Mouse (Mus musculus): ENCODE results near the gene Amotl1. TPM values are rescaled to one million over a fixed set of nuclear protein-coding genes. Genes with fewer than 3 reads are reported as not detected.

Gene Amotl1
- polyA plus RNA-seq, 1 experiment from 2014 or later = 16.8 TPM

DNA sequence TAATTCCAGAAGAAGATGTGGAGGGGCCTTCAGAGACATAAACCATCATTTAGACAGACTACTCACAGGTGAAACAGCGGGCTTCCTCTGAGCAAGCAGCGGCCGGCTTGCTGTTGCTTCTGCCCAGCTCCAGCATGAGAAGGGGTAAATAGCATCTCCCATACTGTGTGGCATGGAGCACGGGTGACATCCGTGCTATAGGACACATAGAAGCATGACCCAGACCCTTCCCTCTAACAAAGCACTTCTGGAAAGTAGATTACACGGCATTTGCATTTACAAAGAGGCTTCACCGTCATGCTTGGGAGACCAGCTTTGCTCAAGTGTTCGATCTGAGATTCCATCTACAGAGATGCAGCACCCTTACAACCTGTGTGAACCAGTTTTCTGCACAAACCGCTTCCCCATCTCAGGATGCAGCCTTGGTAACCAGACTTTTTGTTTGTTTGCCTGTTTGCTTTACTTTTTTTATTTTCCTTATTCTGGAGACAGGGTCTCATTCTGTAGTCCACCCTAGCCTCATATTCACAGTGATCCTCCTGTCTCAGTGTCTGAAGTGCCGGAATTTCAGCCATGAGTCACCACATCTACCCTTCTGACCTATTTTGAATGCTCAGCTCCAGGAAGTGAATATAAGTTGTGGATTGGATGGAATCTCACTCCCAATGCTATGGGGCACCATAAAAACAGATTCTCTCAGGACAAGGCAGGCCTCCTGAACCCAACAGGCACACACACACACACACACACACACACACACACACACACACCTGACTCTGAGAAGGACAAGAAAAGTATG, 12.3 kb downstream of the Amotl1 start:
- H3K9me3 ChIP-seq = no peaks in the 10 kb centered on the region
- peaks cover 31% of the 10 kb centered on the region for H3K4me1 ChIP-seq
- DNase-seq (ENCODE audit: low spot score) = no peak
- H3K27ac ChIP-seq = no peak overlapping the region
- peaks cover 12% of the 10 kb centered on the region; the same call in 1 of the 2 replicates for H3K27me3 ChIP-seq (ENCODE audit: insufficient read depth, poor library complexity, severe bottlenecking)
- no peak overlapping the region for H3K4me3 ChIP-seq
- 69% methylated on average over 10 of the region's 10 CpGs for WGBS
- H3K36me3 ChIP-seq = no peaks in the 10 kb centered on the region

DNA sequence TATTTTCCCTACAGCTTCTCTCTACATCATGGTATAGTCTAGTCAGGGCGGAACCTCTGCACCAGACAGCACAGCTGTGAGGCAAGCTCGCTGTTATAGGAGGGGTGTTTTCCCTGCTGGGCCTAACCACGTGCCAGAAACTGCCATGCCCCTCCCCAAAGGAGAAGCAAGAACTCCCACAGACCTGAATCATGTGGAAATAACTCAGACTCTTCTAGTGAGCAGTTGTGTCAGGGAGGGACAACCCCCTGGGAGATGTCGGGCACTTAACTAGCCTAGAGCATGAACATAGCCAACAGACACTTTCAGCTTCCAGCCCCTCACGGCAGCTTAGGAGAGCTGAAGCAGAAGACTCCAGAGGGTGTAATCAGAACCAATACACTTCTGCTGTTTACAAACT, 13.1 kb downstream of the Amotl1 start:
- Histone ChIP-seq H3K27me3 (ENCODE audit: insufficient read depth, poor library complexity, severe bottlenecking) (peaks cover 12% of the 10 kb centered on the region; the same call in 1 of the 2 replicates), H3K4me3 (no peak overlapping the region), H3K36me3 (no peaks in the 10 kb centered on the region), H3K9me3 (no peaks in the 10 kb centered on the region), H3K27ac (no peak overlapping the region), H3K4me1 (peaks cover 31% of the 10 kb centered on the region)
- whole genome bisulfite sequencing = 39% methylated on average over 5 of the region's 5 CpGs
- DNase-seq (ENCODE audit: low spot score) = no peak

DNA sequence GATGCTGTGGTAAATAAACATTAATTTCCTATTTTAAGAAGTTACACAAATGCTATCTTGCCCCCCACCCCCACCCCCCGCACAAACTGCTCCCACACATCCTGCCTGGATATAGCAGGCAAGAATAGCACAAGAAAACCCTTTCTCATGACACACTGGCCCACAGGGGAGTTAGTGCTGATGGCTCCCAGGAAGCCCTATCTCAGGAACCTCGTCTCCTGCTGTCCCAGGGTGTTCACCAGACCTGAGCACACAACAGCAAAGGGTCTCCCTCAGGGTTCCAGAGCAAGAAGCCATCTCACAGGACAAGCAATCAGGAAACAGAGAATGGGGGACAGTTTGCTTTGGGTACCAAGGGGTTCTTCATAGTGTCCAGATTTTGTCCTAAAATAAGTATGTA, 17.3 kb downstream of the Amotl1 start:
- Histone ChIP-seq H3K4me3 (no peak overlapping the region), H3K4me1 (peaks cover 20% of the 10 kb centered on the region; the same call in 1 of the 2 replicates), H3K9me3 (no peaks in the 10 kb centered on the region), H3K27me3 (ENCODE audit: insufficient read depth, poor library complexity, severe bottlenecking) (0 out of 2 replicates have a peak, but pooled peaks cover 3% of the 10 kb centered on the region), H3K27ac (no peak overlapping the region), H3K36me3 (no peaks in the 10 kb centered on the region)
- DNase-seq (ENCODE audit: low spot score) = no peak
- 58% methylated on average over 2 of the region's 2 CpGs for WGBS

DNA sequence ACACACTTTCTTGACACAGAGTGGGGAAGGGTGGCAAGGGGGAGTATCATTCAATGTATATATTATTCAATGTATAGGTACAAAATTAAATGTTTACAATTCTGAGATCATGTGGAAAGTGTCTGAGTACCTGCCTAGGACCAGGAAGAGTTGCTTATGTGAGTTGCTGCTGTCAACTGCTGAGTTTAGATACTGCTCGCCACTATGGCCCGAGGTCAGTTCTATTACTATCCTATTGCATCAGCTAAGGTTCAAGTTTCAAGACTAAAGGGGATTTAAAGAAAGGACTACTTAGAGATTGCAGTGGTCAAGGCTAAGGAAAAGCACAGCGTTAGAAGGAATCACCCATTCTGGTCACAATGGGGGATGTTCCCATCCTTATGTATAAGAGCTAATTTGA, 18.9 kb downstream of the Amotl1 start:
- Histone ChIP-seq H3K27ac (no peak overlapping the region), H3K27me3 (ENCODE audit: insufficient read depth, poor library complexity, severe bottlenecking) (no peaks in the 10 kb centered on the region), H3K4me3 (no peak overlapping the region), H3K36me3 (no peaks in the 10 kb centered on the region), H3K9me3 (no peaks in the 10 kb centered on the region), H3K4me1 (peaks cover 8% of the 10 kb centered on the region; the same call in 1 of the 2 replicates)
- DNase-seq (ENCODE audit: low spot score) = no peak
- 72% methylated on average over 3 of the region's 3 CpGs for WGBS

DNA sequence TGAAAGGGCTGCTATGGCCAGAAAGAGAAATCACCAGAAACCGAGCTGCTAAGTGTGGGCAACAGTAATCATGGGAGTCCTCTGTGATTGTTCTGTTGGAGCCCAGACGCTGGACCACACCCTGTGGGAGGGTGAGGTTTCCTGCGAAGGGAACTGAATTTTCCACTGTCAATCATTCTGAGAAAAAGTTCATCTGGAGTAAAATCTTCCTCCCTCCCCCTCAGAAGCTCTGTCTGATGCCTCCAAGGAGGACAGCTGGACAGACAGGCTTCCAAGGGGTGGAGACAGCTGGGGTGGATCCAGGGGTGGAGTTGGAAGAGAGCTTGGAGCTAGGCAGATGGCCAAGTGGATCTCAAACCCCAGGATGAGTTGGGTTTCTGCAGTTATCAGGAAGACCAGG, 19.8 kb downstream of the Amotl1 start:
- Histone ChIP-seq H3K27me3 (ENCODE audit: insufficient read depth, poor library complexity, severe bottlenecking) (no peaks in the 10 kb centered on the region), H3K36me3 (no peaks in the 10 kb centered on the region), H3K9me3 (no peaks in the 10 kb centered on the region), H3K4me1 (peaks cover 8% of the 10 kb centered on the region; the same call in 1 of the 2 replicates), H3K4me3 (no peak overlapping the region), H3K27ac (no peak overlapping the region)
- WGBS = 30% methylated on average over 3 of the region's 3 CpGs
- DNase-seq (ENCODE audit: low spot score) = no peak

GRCm38 (mm10) chr9:14623928-14624327, 20.9 kb downstream of the Amotl1 start:
- H3K9me3 ChIP-seq = no peaks in the 10 kb centered on the region
- H3K27me3 ChIP-seq (ENCODE audit: insufficient read depth, poor library complexity, severe bottlenecking) = no peaks in the 10 kb centered on the region
- WGBS = 58% methylated on average over 4 of the region's 4 CpGs
- H3K27ac ChIP-seq = no peak overlapping the region
- H3K4me3 ChIP-seq = no peak overlapping the region
- H3K36me3 ChIP-seq = no peaks in the 10 kb centered on the region
- no peak for DNase-seq (ENCODE audit: low spot score)
- peaks cover 8% of the 10 kb centered on the region; the same call in 1 of the 2 replicates for H3K4me1 ChIP-seq

DNA sequence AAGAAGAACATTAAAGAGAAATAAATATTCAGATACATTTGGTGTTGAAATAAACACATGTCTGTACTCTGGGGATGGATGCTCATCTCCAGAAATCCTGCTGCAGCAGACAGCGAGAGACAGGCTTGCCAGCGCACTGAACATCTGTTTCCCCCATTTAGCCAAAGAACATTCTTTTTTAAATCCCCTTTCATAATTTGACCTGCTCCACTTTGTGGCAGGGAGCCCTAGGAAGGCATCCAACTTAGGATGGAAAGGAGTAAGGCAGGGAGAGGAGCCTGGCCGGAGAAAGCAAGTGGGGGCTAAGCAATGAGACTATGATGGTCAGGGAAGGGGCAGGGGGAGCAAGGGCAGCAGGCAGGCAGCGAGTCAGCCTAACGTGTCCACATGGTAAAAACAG, 21.6 kb downstream of the Amotl1 start:
- H3K4me1 ChIP-seq = peaks cover 8% of the 10 kb centered on the region; the same call in 1 of the 2 replicates
- no peak overlapping the region for H3K27ac ChIP-seq
- no peaks in the 10 kb centered on the region for H3K36me3 ChIP-seq
- no peak overlapping the region for H3K4me3 ChIP-seq
- no peaks in the 10 kb centered on the region for H3K27me3 ChIP-seq (ENCODE audit: insufficient read depth, poor library complexity, severe bottlenecking)
- no peaks in the 10 kb centered on the region for H3K9me3 ChIP-seq
- no peak for DNase-seq (ENCODE audit: low spot score)
- WGBS = 66% methylated on average over 5 of the region's 5 CpGs

DNA sequence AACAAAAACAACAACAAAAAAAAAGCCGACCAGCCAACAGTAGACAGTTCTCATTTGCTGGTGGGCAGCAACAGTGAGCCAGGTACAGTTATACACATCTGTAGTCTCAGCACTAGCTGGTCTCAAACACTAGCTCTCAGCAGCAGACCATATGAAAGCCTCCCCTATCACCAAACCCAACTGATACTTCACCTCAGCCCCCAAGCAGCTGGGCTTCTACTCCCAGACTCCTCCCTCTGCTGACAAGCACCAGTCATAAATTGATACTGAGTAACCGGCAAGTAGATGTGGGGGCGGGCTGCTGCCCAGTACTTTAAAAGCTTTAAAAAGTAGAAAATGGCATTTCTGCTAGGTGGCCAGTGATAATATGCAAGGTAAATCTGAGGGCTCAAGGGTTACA, 22.0 kb downstream of the Amotl1 start:
- H3K4me1 ChIP-seq = peaks cover 8% of the 10 kb centered on the region; the same call in 1 of the 2 replicates
- H3K36me3 ChIP-seq = no peaks in the 10 kb centered on the region
- H3K4me3 ChIP-seq = no peak overlapping the region
- WGBS = 50% methylated on average over 3 of the region's 3 CpGs
- no peaks in the 10 kb centered on the region for H3K27me3 ChIP-seq (ENCODE audit: insufficient read depth, poor library complexity, severe bottlenecking)
- no peak for DNase-seq (ENCODE audit: low spot score)
- no peaks in the 10 kb centered on the region for H3K9me3 ChIP-seq
- H3K27ac ChIP-seq = no peak overlapping the region

GRCm38 (mm10) chr9:14620107-14620506, 24.7 kb downstream of the Amotl1 start:
- WGBS = 71% methylated on average over 5 of the region's 5 CpGs
- H3K36me3 ChIP-seq = no peaks in the 10 kb centered on the region
- H3K27ac ChIP-seq = no peak overlapping the region
- H3K4me3 ChIP-seq = no peak overlapping the region
- no peaks in the 10 kb centered on the region for H3K27me3 ChIP-seq (ENCODE audit: insufficient read depth, poor library complexity, severe bottlenecking)
- H3K9me3 ChIP-seq = no peaks in the 10 kb centered on the region
- DNase-seq (ENCODE audit: low spot score) = no peak
- H3K4me1 ChIP-seq = peaks cover 18% of the 10 kb centered on the region

DNA sequence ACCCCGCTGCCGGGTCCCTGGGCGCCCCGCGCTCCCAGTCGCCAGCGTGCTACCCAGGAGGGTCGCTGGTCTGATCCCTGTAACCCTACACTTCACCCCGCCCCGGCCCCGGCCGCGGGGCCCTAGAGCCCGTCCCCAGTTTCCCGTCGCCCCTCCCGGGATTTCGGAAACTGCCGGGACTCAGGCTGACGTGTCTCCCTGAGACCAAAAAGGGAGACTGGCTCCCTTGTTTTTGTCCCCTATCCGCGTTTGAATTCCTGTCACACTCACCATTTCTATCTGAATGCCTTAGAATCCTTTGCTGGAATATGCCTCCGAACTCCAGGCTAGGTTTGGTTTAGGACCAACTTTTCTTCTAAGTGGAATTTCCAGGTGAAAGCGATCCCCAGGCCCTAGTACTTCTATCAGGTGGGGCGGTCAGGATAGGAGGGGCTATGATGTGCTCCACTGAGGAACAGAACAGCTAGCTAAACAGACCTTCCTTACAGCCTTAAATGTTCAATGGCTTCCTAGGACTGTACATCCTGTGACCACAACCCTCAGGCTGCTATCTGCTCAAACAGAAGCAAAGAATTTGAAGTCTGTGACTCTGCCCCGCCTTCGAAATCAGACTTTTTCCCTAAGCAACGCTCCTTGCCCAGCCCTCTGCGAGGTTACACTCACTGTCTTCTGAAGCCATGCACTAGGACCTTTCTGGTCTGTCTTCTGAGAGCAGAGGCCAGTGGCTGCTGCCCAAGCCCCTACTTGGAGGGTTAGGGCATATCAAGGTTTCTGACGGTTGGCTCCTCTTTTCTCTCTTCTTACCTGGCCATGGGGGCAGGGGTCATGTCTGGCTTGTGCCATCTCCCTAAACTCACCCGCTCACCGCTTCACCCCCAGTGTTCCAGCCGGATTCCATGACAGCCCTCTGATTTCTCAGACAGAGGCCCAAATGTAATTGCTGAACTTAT, 29.6 kb downstream of the Amotl1 start:
- peak; percentile 89 for DNase-seq (ENCODE audit: low spot score)
- H3K27ac ChIP-seq = peak overlapping the region; percentile 95
- no peaks in the 10 kb centered on the region for H3K9me3 ChIP-seq
- H3K4me1 ChIP-seq = peaks cover 39% of the 10 kb centered on the region
- 9% methylated on average over 33 of the region's 33 CpGs for WGBS
- no peaks in the 10 kb centered on the region for H3K27me3 ChIP-seq (ENCODE audit: insufficient read depth, poor library complexity, severe bottlenecking)
- H3K4me3 ChIP-seq = peak overlapping the region; percentile 77
- H3K36me3 ChIP-seq = no peaks in the 10 kb centered on the region

GRCm38 (mm10) chr9:14614205-14614930, 30.5 kb downstream of the Amotl1 start:
- Histone ChIP-seq H3K36me3 (no peaks in the 10 kb centered on the region), H3K4me3 (peak overlapping the region; percentile 77), H3K27ac (peak overlapping the region; percentile 95), H3K4me1 (peaks cover 47% of the 10 kb centered on the region), H3K9me3 (no peaks in the 10 kb centered on the region), H3K27me3 (ENCODE audit: insufficient read depth, poor library complexity, severe bottlenecking) (no peaks in the 10 kb centered on the region)
- peak; percentile 81 for DNase-seq (ENCODE audit: low spot score)
- WGBS = under 1% methylated on average over 48 of the region's 50 CpGs

GRCm38 (mm10) chr9:14613308-14614204, 31.3 kb downstream of the Amotl1 start:
- H3K4me1 ChIP-seq = peaks cover 56% of the 10 kb centered on the region
- DNase-seq (ENCODE audit: low spot score) = no peak
- no peaks in the 10 kb centered on the region for H3K27me3 ChIP-seq (ENCODE audit: insufficient read depth, poor library complexity, severe bottlenecking)
- peak overlapping the region; percentile 95 for H3K27ac ChIP-seq
- H3K36me3 ChIP-seq = no peaks in the 10 kb centered on the region
- H3K4me3 ChIP-seq = peak overlapping the region; percentile 77
- H3K9me3 ChIP-seq = no peaks in the 10 kb centered on the region
- 12% methylated on average over 15 of the region's 15 CpGs for WGBS
